Mouse (Mus musculus): ENCODE measurements around the gene Timm44. TPM values are rescaled to one million over a fixed set of nuclear protein-coding genes. Genes with fewer than 3 reads are reported as not detected.

Gene Timm44
- polyA plus RNA-seq (2015; fragmentation: Nextera tagmentation; extraction: Ambion mirVana) = 59.1 and 59.5 TPM in 2 replicates

- ATAC-seq (ENCODE audit: insufficient read depth, low FRiP score, low read depth) = peak; percentile 96
- Histone ChIP-seq H3K27ac (peak within 1 kb of the TSS; percentile 41), H3K9ac (peak within 1 kb of the TSS; percentile 71), H3K27me3 (replicated peaks) (no peaks in the 10 kb centered on the region), H3K4me3 (replicated peaks) (peak within 1 kb of the TSS; percentile 86), H3K4me1 (peaks cover 8% of the 10 kb centered on the region; the same call in 1 of the 2 replicates), H3K9me3 (no peaks in the 10 kb centered on the region), H3K36me3 (peaks cover 13% of the 10 kb centered on the region; the same call in 1 of the 2 replicates), H3K4me2 (peak within 1 kb of the TSS; percentile 66)
- under 1% methylated on average over 39 of the region's 39 CpGs for WGBS
Measured at GRCm38 (mm10) chr8:4275275-4276110, at the start of gene Timm44. Gene Timm44, minus strand, starts transcription at chr8:4275913.

- H3K9ac ChIP-seq = peak within 1 kb of the TSS; percentile 98
- H3K9me3 ChIP-seq = no peaks in the 10 kb centered on the region
- H3K27me3 ChIP-seq (replicated peaks) = no peaks in the 10 kb centered on the region
- peak; percentile 98 for ATAC-seq (ENCODE audit: insufficient read depth, low FRiP score, low read depth)
- peak within 1 kb of the TSS; percentile 80 for H3K4me3 ChIP-seq (replicated peaks)
- H3K4me2 ChIP-seq = peak within 1 kb of the TSS; percentile 86
- H3K36me3 ChIP-seq = peaks cover 20% of the 10 kb centered on the region
- H3K4me1 ChIP-seq = peaks cover 25% of the 10 kb centered on the region
- H3K27ac ChIP-seq = peak within 1 kb of the TSS; percentile 94
- under 1% methylated on average over 63 of the region's 78 CpGs for WGBS
Measured at GRCm38 (mm10) chr8:4324983-4325750, 49.5 kb upstream of the Timm44 start, which contains the start of the genes Ccl25 and Elavl1. Gene Ccl25, plus strand, starts transcription at chr8:4325210. Gene Elavl1, minus strand, starts transcription at chr8:4325413.

DNA sequence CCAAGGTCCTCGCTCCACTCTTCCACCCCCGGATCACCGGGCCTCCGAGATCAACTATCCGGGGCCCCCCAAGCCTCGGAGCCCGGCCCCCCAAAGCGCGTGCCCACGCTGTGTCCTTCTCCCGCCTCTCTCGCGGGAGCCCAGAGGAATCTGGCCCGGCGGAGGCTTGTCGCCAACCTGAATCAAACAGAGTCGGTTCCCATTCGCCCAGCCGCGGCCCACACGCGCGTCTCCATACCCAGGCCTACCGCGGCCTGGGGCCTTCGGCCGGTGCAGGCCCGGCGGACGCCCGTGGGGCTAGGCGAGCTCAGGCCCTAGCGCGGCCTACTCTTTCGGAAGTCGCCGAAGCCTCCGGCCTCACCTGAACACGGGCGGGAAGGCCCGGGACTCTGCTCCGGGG, 48.8 kb upstream of the Timm44 start:
- H3K4me3 ChIP-seq (replicated peaks) = peak overlapping the region; percentile 80
- H3K4me1 ChIP-seq = peaks cover 25% of the 10 kb centered on the region
- no peaks in the 10 kb centered on the region for H3K27me3 ChIP-seq (replicated peaks)
- 0% methylated on average over 37 of the region's 42 CpGs for WGBS
- H3K9ac ChIP-seq = peak overlapping the region; percentile 98
- peaks cover 19% of the 10 kb centered on the region for H3K36me3 ChIP-seq
- peak overlapping the region; percentile 84 for H3K27ac ChIP-seq
- H3K9me3 ChIP-seq = no peaks in the 10 kb centered on the region
- H3K4me2 ChIP-seq = peak overlapping the region; percentile 86
- ATAC-seq (ENCODE audit: insufficient read depth, low FRiP score, low read depth) = peak; percentile 67

DNA sequence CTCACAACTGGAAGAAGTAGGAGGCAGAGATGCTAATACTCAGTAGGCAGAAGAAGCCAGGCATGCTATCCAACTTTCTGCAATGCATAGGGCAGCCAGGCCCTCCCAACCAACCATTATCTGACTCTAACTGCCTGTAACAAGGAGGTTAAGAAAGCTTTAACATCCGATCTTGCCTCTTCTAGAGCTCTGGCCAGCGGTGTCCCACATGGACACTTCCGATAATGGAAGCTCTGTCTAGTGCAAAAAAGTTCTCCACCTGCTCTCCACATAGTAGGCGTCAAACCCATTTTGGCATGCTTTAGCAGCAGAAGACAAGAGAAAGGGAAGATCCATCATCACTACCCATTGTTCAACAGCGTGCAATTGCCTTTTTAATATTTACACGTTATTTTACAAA, 48.2 kb upstream of the Timm44 start:
- H3K4me2 ChIP-seq = peak overlapping the region; percentile 86
- H3K27ac ChIP-seq = peak overlapping the region; percentile 84; the same call in 1 of the 2 replicates
- H3K36me3 ChIP-seq = peaks cover 14% of the 10 kb centered on the region
- no peaks in the 10 kb centered on the region for H3K9me3 ChIP-seq
- peak overlapping the region; percentile 98; the same call in 1 of the 2 replicates for H3K9ac ChIP-seq
- peak overlapping the region; percentile 80 for H3K4me3 ChIP-seq (replicated peaks)
- H3K27me3 ChIP-seq (replicated peaks) = no peaks in the 10 kb centered on the region
- 3% methylated on average over 6 of the region's 6 CpGs for WGBS
- peaks cover 25% of the 10 kb centered on the region for H3K4me1 ChIP-seq
- no peak for ATAC-seq (ENCODE audit: insufficient read depth, low FRiP score, low read depth)

GRCm38 (mm10) chr8:4322470-4322869, 46.8 kb upstream of the Timm44 start:
- Histone ChIP-seq H3K4me3 (replicated peaks) (peak overlapping the region; percentile 80; the same call in 1 of the 2 replicates), H3K36me3 (peaks cover 4% of the 10 kb centered on the region; the same call in 1 of the 2 replicates), H3K9ac (no peak overlapping the region), H3K27ac (no peak overlapping the region), H3K9me3 (no peaks in the 10 kb centered on the region), H3K4me2 (0 out of 2 replicates have a peak overlapping the region, but pooled peaks have one; percentile 86), H3K27me3 (replicated peaks) (no peaks in the 10 kb centered on the region), H3K4me1 (peaks cover 25% of the 10 kb centered on the region)
- no peak for ATAC-seq (ENCODE audit: insufficient read depth, low FRiP score, low read depth)
- WGBS = 29% methylated on average over 2 of the region's 2 CpGs

GRCm38 (mm10) chr8:4321031-4321430, 45.3 kb upstream of the Timm44 start:
- Histone ChIP-seq H3K27ac (no peak overlapping the region), H3K4me1 (peaks cover 24% of the 10 kb centered on the region), H3K4me2 (no peak overlapping the region), H3K4me3 (replicated peaks) (no peak overlapping the region), H3K9ac (no peak overlapping the region), H3K36me3 (peaks cover 4% of the 10 kb centered on the region; the same call in 1 of the 2 replicates), H3K27me3 (replicated peaks) (no peaks in the 10 kb centered on the region), H3K9me3 (no peaks in the 10 kb centered on the region)
- no peak for ATAC-seq (ENCODE audit: insufficient read depth, low FRiP score, low read depth)
- 76% methylated on average over 2 of the region's 2 CpGs for WGBS

DNA sequence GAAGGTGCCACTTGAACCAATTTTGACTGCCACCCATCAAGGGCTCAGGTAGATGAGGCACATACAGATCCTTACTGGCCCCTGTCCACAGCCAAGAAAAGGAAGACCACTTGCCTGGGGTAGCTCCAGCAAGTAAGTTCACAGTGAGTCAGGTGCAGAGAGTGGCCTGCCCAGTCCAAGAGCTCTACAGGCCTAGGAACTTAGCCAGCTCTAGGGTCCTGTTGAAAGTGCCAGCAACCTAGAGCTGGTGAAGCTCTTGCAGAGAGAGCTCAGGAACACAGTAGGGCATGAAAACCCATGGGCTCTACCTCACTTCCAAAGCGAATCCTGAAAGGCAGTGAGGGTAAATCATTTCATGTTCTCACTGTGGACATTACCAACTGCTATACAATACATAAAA, 44.7 kb upstream of the Timm44 start:
- no peak overlapping the region for H3K4me3 ChIP-seq (replicated peaks)
- H3K9me3 ChIP-seq = no peaks in the 10 kb centered on the region
- H3K27ac ChIP-seq = no peak overlapping the region
- no peak for ATAC-seq (ENCODE audit: insufficient read depth, low FRiP score, low read depth)
- 97% methylated on average over 1 of the region's 1 CpGs for WGBS
- no peaks in the 10 kb centered on the region for H3K27me3 ChIP-seq (replicated peaks)
- H3K36me3 ChIP-seq = peaks cover 4% of the 10 kb centered on the region; the same call in 1 of the 2 replicates
- peaks cover 20% of the 10 kb centered on the region for H3K4me1 ChIP-seq
- H3K4me2 ChIP-seq = no peak overlapping the region
- no peak overlapping the region for H3K9ac ChIP-seq

DNA sequence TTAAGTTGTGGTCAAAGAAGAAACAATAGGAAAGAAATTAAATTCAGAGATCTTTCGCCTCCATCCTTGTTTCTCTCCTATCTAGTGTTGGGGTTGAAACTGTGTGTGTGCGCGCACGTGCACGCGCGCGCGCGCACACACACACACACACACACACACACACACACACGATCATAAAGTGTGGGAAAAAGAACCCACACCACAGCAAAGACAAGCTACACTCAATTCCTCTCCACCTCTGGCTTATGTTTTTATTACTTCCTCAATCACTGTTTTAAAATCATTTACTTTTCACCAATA, 43.8 kb upstream of the Timm44 start:
- WGBS = 88% methylated on average over 11 of the region's 11 CpGs
- no peak overlapping the region for H3K4me3 ChIP-seq (replicated peaks)
- no peaks in the 10 kb centered on the region for H3K27me3 ChIP-seq (replicated peaks)
- peaks cover 20% of the 10 kb centered on the region for H3K4me1 ChIP-seq
- H3K4me2 ChIP-seq = no peak overlapping the region
- ATAC-seq (ENCODE audit: insufficient read depth, low FRiP score, low read depth) = no peak
- H3K27ac ChIP-seq = no peak overlapping the region
- no peak overlapping the region for H3K9ac ChIP-seq
- peaks cover 4% of the 10 kb centered on the region; the same call in 1 of the 2 replicates for H3K36me3 ChIP-seq
- no peaks in the 10 kb centered on the region for H3K9me3 ChIP-seq

- ATAC-seq (ENCODE audit: insufficient read depth, low FRiP score, low read depth) = no peak
- H3K9ac ChIP-seq = no peak overlapping the region
- no peak overlapping the region for H3K27ac ChIP-seq
- H3K4me2 ChIP-seq = no peak overlapping the region
- no peak overlapping the region for H3K4me3 ChIP-seq (replicated peaks)
- H3K4me1 ChIP-seq = peaks cover 19% of the 10 kb centered on the region
- H3K27me3 ChIP-seq (replicated peaks) = no peaks in the 10 kb centered on the region
- peaks cover 4% of the 10 kb centered on the region; the same call in 1 of the 2 replicates for H3K36me3 ChIP-seq
- 75% methylated on average over 2 of the region's 2 CpGs for WGBS
- H3K9me3 ChIP-seq = no peaks in the 10 kb centered on the region
Measured at GRCm38 (mm10) chr8:4318796-4319572, 43.3 kb upstream of the Timm44 start.

DNA sequence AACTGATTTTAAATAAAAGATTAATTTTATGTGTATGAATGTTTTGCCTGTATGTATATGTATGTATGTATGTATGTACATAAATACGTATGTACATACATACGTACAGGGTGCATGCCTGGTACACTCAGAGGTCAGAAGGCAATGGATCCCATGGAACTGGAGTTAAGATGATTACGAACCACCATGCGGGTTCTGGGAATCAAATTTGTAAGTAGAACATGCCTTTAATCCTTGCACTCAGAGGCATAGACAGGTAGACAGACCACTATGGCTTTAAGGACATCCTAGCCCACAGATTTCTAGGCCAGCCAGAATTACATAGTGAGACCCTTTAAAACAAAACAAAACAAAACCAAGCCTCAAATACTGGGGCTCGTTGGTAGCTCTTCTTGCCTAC, 42.4 kb upstream of the Timm44 start:
- WGBS = 85% methylated on average over 5 of the region's 5 CpGs
- H3K27ac ChIP-seq = no peak overlapping the region
- no peak overlapping the region for H3K9ac ChIP-seq
- H3K4me1 ChIP-seq = peaks cover 11% of the 10 kb centered on the region
- no peaks in the 10 kb centered on the region for H3K9me3 ChIP-seq
- no peak overlapping the region for H3K4me2 ChIP-seq
- no peaks in the 10 kb centered on the region for H3K27me3 ChIP-seq (replicated peaks)
- ATAC-seq (ENCODE audit: insufficient read depth, low FRiP score, low read depth) = no peak
- peaks cover 4% of the 10 kb centered on the region; the same call in 1 of the 2 replicates for H3K36me3 ChIP-seq
- no peak overlapping the region for H3K4me3 ChIP-seq (replicated peaks)

- 74% methylated on average over 3 of the region's 3 CpGs for WGBS
- no peak for ATAC-seq (ENCODE audit: insufficient read depth, low FRiP score, low read depth)
- H3K4me2 ChIP-seq = no peak overlapping the region
Measured at GRCm38 (mm10) chr8:4314852-4315251, 39.1 kb upstream of the Timm44 start.

More at GRCm38 (mm10) chr8:4314852-4315251, 39.1 kb upstream of the Timm44 start:
- H3K4me3 ChIP-seq (replicated peaks) = no peak overlapping the region
- H3K9me3 ChIP-seq = no peaks in the 10 kb centered on the region
- no peak overlapping the region for H3K9ac ChIP-seq
- H3K27me3 ChIP-seq (replicated peaks) = no peaks in the 10 kb centered on the region
- H3K27ac ChIP-seq = no peak overlapping the region
- H3K4me1 ChIP-seq = no peaks in the 10 kb centered on the region
- H3K36me3 ChIP-seq = peaks cover 14% of the 10 kb centered on the region
